Mouse (Mus musculus): ENCODE results near the gene Gm21981.

GRCm38 (mm10) chr17:47736856-47737255 lies 42.6 kb upstream of the Gm21981 start, which contains the start of gene Tfeb:
- peak; percentile 54 for TF ChIP-seq CTCF (IDR thresholded peaks at IDR 0.05; ENCODE audit: extremely low read depth, insufficient read depth, low read length)
- 0 out of 2 replicates have a peak, but pooled peaks have one; percentile 26 for TF ChIP-seq POLR2A (IDR thresholded peaks at IDR 0.05; ENCODE audit: extremely low read depth, insufficient read depth, low read length)

Measured in cortical plate, adult 2 months (tissue).